Mouse (Mus musculus): Measurements from ENCODE around the gene Gm10100.
"Not testable (repeated sequence)": the region's sequence is repeated elsewhere in the genome, so short reads cannot be mapped to it uniquely, and the experiment has no call there.

Gene Gm10100

DNA sequence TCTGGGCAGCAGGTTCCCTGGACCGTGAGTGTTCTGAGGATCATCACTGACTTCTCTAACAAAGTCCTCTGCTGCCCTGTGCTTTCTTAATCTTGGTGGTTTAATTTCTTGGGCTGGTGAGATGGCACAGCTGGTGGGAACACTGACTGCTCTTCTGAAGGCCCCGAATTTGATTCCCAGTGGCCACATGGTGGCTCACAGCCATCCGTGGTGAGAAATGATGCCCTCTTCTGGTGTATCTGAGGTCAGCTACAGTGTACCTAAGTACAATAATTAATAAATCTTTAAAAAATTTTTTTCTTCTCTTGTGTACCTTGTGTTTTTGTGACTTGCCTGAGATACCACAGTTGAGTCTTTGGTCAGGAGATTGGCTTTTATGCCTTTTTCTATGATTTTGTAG is 26.0 kb downstream of the Gm10100 start:
- DNase-seq (ENCODE audit: low spot score in 2 of 2) = not testable (repeated sequence)

DNA sequence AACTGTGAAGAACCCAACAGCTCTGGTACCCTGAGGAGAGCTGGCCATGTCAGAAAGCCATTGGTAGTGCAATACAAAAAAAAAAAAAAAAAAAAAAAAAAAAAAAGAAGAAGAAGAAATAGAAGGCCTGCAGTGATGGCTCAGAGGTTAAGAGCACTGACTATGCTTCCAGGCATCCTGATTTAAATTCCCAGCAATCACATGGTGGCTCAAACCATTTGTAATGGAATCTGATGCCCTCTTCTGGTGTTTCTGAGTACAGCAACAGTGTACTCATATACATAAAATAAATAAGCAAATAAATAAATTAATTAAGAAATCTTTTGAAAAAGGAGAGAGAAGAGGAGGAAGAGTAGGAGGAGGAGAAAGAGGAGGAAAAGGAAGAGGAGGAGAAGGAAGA is 27.2 kb downstream of the Gm10100 start:
- no peak for DNase-seq (ENCODE audit: low spot score in 2 of 2)

DNA sequence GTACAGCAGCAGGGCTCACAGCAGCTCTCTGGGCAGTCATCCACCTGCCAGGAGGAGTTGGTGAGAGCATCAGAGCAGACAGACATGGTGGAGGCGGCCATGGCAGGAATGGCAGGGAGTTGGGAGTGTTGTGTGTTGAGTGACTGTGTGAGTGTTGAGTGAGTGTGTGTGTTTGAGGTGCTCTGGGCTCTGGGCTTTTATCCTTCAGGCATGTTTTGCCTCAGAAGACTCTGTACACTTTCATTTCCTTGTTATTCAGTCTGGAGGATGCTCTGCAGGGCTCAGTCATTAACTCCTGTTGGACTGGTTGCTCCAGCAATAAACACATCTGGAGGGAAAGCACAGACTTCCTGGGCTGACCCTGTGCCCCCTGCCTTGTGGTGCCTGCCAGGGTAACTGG is 33.3 kb downstream of the Gm10100 start, which contains the start of gene Gm3233:
Gene Gm3233 (minus strand): TSS at position 101 of the 400 bp plus-strand sequence.
- not testable (repeated sequence) for DNase-seq (ENCODE audit: low spot score in 2 of 2)

DNA sequence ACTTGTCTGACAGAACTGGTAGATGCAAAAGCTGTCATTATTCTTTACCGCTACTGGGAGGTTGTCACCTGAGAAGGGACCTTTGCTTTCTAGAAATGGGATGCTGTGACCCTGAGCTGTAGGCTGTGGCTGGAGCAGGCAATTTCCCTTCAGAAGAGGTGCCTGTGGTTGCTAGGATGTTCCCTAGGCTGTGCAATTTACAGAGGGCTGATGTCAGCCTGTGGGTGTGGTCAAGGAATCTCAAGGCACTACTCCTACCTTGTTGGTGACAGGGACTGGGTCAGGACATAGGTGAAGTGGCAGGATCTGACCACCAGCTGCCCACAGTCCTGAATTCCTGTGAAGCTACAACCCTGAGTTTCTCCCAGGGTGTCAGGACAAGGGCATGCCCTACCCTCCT is 43.4 kb downstream of the Gm10100 start:
- DNase-seq (ENCODE audit: low spot score in 2 of 2) = no peak

DNA sequence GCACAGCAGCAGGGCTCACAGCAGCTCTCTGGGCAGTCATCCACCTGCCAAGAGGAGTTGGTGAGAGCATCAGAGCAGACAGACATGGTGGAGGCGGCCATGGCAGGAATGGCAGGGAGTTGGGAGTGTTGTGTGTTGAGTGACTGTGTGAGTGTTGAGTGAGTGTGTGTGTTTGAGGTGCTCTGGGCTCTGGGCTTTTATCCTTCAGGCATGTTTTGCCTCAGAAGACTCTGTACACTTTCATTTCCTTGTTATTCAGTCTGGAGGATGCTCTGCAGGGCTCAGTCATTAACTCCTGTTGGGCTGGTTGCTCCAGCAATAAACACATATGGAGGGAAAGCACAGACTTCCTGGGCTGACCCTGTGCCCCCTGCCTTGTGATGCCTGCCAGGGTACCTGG is 44.9 kb downstream of the Gm10100 start, which contains the start of gene Gm3238:
Gene Gm3238 (minus strand): TSS at position 101 of the 400 bp plus-strand sequence.
- DNase-seq (ENCODE audit: low spot score in 2 of 2) = not testable (repeated sequence)

DNA sequence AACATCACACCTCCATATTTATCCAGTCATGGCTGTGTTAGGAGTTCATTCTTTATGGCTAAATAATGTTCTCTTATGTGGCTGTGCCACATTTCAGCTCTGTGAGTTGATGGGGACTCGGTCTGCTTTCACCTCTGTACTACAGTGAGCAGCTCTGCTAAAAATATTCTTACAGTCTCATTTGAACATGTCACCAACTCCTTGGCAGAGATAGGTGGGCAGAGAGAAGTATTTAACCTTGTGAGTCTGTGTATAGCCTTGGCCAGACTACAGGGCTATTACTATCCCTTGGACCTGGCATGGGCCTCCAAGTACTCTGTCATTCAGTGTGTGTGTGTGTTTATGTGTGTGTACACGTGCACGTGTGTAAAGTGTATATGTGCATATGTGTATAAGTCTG is 45.9 kb downstream of the Gm10100 start:
- DNase-seq (ENCODE audit: low spot score in 2 of 2) = not testable (repeated sequence)

All from frontal cortex, postnatal 36 days (tissue).